Mouse (Mus musculus) CD4-positive naive resting alpha-beta T cell, adult 57 days (primary cell): ENCODE data around the gene Ctnnbl1. TPM values are rescaled to one million over a fixed set of nuclear protein-coding genes. Genes with fewer than 3 reads are reported as not detected.

Experiments used
- total RNA-seq: library from RNA; stranded (reverse); gene quantifications from one replicate; pipeline ENCODE4 v1.2.4, GENCODE M21; 2023

The Ctnnbl1 gene
- 47.4 TPM for total RNA-seq

GRCm38 (mm10) chr2:157736854-157737850, at the start of gene Ctnnbl1:
Gene Ctnnbl1 (plus strand): TSS chr2:157737401.

DNA sequence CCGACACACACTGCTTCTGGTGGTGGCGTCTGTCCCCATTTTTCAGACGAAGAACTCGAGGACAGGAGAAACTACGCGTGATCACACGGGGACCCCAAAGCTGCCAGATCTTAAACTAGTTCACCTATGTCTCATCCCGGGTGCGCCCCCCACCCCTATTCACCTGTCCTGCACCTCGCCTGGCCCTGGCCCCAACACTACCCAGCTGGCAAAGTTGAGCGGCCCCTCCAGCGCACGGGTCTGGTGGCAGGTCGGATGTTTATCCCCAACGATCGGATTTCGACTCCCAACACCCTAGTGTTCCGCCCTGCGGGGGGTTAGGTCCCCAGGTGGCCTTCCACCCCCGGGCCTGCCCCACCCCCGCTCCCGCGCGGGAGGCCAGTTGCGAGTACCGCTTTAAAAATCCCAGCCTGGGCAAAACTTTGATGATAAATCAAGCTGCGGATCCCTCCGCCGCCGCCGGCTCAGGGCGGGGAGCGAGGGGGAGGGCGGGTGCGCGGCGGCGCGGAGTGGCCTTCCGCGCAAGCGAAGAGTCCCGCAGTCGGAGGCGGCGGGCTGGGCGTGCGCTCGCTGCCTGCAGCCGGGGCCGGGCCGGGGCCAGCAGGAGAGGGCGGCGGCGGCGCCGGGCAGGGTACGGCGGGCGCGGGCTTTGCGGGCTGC, 177.0 kb downstream of the Ctnnbl1 start, which contains the start of gene Vstm2l:
Vstm2l (plus strand) TSS at position 549 of the 660 bp plus-strand sequence.

Other genes starting within 250 kb of the Ctnnbl1 start
- gene Nnat, start 177.3 kb upstream of the Ctnnbl1 start, total RNA-seq: not detected
- gene Blcap, start 166.1 kb upstream of the Ctnnbl1 start, total RNA-seq: 27.3 TPM
- gene Vstm2l, start 177.3 kb downstream of the Ctnnbl1 start, total RNA-seq: not detected